Mouse (Mus musculus): ENCODE measurements around the gene Tubb4b.

The Tubb4b gene

GRCm38 (mm10) chr2:25246183-25247072 lies 21.9 kb upstream of the Tubb4b start, which contains the start of gene AL732309.1:
Gene AL732309.1, minus strand, starts transcription at chr2:25246863.
- no peak for DNase-seq (ENCODE audit: low read depth, low spot score)

GRCm38 (mm10) chr2:25244144-25244543 lies 19.6 kb upstream of the Tubb4b start:
- DNase-seq (ENCODE audit: low read depth, low spot score), result no peak

- no peak for DNase-seq (ENCODE audit: low read depth, low spot score)
Observed at GRCm38 (mm10) chr2:25243342-25243741, 18.8 kb upstream of the Tubb4b start.

GRCm38 (mm10) chr2:25242101-25242506 lies 17.6 kb upstream of the Tubb4b start, which contains the start of the genes Rnf208 and Cysrt1:
Gene Rnf208, plus strand, starts transcription at chr2:25242255.
Gene Cysrt1, minus strand, starts transcription at chr2:25242452.
- no peak for DNase-seq (ENCODE audit: low read depth, low spot score)

- DNase-seq (ENCODE audit: low read depth, low spot score), result no peak
Observed at GRCm38 (mm10) chr2:25241438-25241775, 16.9 kb upstream of the Tubb4b start.

GRCm38 (mm10) chr2:25240723-25241437 lies 16.4 kb upstream of the Tubb4b start:
- DNase-seq (ENCODE audit: low read depth, low spot score), result peak; percentile 58

- no peak for DNase-seq (ENCODE audit: low read depth, low spot score)
Observed at GRCm38 (mm10) chr2:25240310-25240709, 15.8 kb upstream of the Tubb4b start.

GRCm38 (mm10) chr2:25239766-25240165 lies 15.3 kb upstream of the Tubb4b start:
- no peak for DNase-seq (ENCODE audit: low read depth, low spot score)

GRCm38 (mm10) chr2:25238106-25238505 lies 13.6 kb upstream of the Tubb4b start:
- no peak for DNase-seq (ENCODE audit: low read depth, low spot score)

- no peak for DNase-seq (ENCODE audit: low read depth, low spot score)
Observed at GRCm38 (mm10) chr2:25237522-25237921, 13.0 kb upstream of the Tubb4b start.

GRCm38 (mm10) chr2:25236614-25237013 lies 12.1 kb upstream of the Tubb4b start, which contains the start of gene Rnf224:
Gene Rnf224, minus strand, starts transcription at chr2:25236787.
- DNase-seq (ENCODE audit: low read depth, low spot score), result no peak

GRCm38 (mm10) chr2:25234551-25235220 lies 10.2 kb upstream of the Tubb4b start:
- DNase-seq (ENCODE audit: low read depth, low spot score), result no peak

- DNase-seq (ENCODE audit: low read depth, low spot score), result no peak
Observed at GRCm38 (mm10) chr2:25234050-25234449, 9.5 kb upstream of the Tubb4b start, which contains the start of gene Slc34a3. Gene Slc34a3, minus strand, starts transcription at chr2:25234364.

GRCm38 (mm10) chr2:25233421-25233820 lies 8.9 kb upstream of the Tubb4b start:
- no peak for DNase-seq (ENCODE audit: low read depth, low spot score)

- DNase-seq (ENCODE audit: low read depth, low spot score), result no peak
Observed at GRCm38 (mm10) chr2:25231038-25231437, 6.5 kb upstream of the Tubb4b start.

- DNase-seq (ENCODE audit: low read depth, low spot score), result no peak
Observed at GRCm38 (mm10) chr2:25230581-25230980, 6.1 kb upstream of the Tubb4b start.

GRCm38 (mm10) chr2:25229582-25229981 lies 5.1 kb upstream of the Tubb4b start:
- no peak for DNase-seq (ENCODE audit: low read depth, low spot score)

GRCm38 (mm10) chr2:25228995-25229530 lies 4.6 kb upstream of the Tubb4b start:
- DNase-seq (ENCODE audit: low read depth, low spot score), result no peak

- peak; percentile 61 for DNase-seq (ENCODE audit: low read depth, low spot score)
Observed at GRCm38 (mm10) chr2:25228431-25228889, 4.0 kb upstream of the Tubb4b start.

GRCm38 (mm10) chr2:25227406-25227805 lies 2.9 kb upstream of the Tubb4b start:
- DNase-seq (ENCODE audit: low read depth, low spot score), result no peak

GRCm38 (mm10) chr2:25226864-25227263 lies 2.4 kb upstream of the Tubb4b start:
- no peak for DNase-seq (ENCODE audit: low read depth, low spot score)
